Comparison of ENCODE assay signal across 8 mouse cellular contexts in the genomic region with DNA sequence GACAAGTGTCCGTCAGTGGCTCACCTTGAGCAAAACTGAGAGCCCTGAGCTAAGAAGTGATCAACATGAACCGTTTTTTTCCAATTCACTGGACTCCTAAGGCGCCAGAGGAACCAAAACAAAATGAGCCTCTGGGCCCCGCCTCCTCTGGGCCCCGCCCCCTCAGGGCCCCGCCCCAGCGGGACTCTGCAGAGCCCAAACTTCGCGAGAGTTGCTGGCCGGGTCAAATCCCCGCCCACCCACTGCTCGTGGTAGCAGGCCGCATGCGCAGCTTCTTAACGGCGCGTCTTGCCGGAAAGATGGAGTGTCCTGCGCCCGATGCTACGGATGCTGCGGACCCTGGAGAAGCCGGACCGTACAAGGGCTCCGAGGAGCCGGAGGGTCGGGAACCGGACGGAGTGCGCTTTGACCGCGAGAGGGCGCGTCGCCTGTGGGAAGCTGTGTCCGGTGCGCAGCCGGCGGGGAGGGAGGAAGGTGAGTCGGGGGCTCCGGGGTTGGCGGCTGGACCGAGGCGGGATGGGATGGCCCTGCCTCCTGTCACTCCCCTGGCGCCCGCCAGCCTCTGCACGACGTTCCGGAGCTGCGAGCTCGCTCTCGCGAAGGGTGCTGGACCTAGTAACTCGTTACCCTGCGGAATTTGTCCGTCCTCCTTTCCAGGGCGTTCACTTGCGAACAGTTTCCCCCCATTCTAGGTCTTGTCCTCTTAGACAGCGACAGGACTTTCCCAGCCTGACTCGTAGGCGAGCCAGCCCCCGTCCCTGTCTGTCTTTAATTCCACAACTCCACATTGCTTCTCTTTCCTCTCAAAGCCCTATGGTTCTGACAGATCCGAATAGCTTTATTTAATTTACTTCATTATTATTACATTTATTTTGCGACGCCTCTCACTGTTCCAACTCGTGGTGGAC. TPM values are rescaled to one million over a fixed set of nuclear protein-coding genes. Genes with fewer than 3 reads are reported as not detected.
DNase-seq lines count a peak whose midpoint lies in the region; ATAC-seq and TF ChIP-seq lines count a peak whose summit lies in the region.

Gene Zfp346 (plus strand): TSS at position 267 of the 908 bp plus-strand sequence.

- H3ac ChIP-seq in C2C12 (ENCODE audit: control insufficient read depth, insufficient read length, low read depth) (peak within 1 kb of the TSS; percentile 86), myocyte (ENCODE audit: control insufficient read depth, insufficient read length) (peak within 1 kb of the TSS; percentile 64)

- peak within 1 kb of the TSS; percentile 85 for H3K27ac ChIP-seq in heart, embryonic 11.5 days (ENCODE audit: low read depth, low read length)
- H3K27ac ChIP-seq in kidney, embryonic 16.5 days (ENCODE audit: low read length) = peak within 1 kb of the TSS; percentile 83
- H3K27ac ChIP-seq in liver, adult 2 months (replicated peaks; ENCODE audit: insufficient read depth, low read depth, low read length) = 0 out of 2 replicates have a peak within 1 kb of the TSS, but pooled peaks have one; percentile 32

- TF ChIP-seq POLR2A in brain, embryonic 14.5 days (IDR thresholded peaks at IDR 0.05; ENCODE audit: borderline replicate concordance, extremely low read depth, insufficient read depth, insufficient read length, poor library complexity, severe bottlenecking) = peak; percentile 81; the same call in 1 of the 2 replicates
- peak; percentile 78 for TF ChIP-seq POLR2A in liver, adult 2 months (IDR thresholded peaks at IDR 0.05; ENCODE audit: extremely low read depth, insufficient read depth, low read length)
- peak; percentile 95 for TF ChIP-seq POLR2A in myocyte (IDR thresholded peaks at IDR 0.05; ENCODE audit: insufficient read length, low read depth)

- H3K4me2 ChIP-seq in heart, embryonic 11.5 days = peak within 1 kb of the TSS; percentile 91
- peak within 1 kb of the TSS; percentile 78 for H3K4me2 ChIP-seq in kidney, embryonic 16.5 days (replicated peaks; ENCODE audit: low read depth, low read length)
- peak within 1 kb of the TSS; percentile 99 for H3K4me2 ChIP-seq in myocyte (ENCODE audit: low read depth)

- H3K27me3 ChIP-seq in C2C12 (ENCODE audit: control insufficient read depth, insufficient read depth, insufficient read length) = no peaks in the 10 kb centered on the region
- no peaks in the 10 kb centered on the region for H3K27me3 ChIP-seq in erythroblast, embryonic 14.5 days (ENCODE audit: control insufficient read depth)
- H3K27me3 ChIP-seq in heart, embryonic 11.5 days (ENCODE audit: control insufficient read depth, insufficient read depth, low read length) = no peaks in the 10 kb centered on the region
- H3K27me3 ChIP-seq in kidney, embryonic 16.5 days (ENCODE audit: insufficient read depth, low read length) = no peaks in the 10 kb centered on the region
- no peaks in the 10 kb centered on the region for H3K27me3 ChIP-seq in liver, adult 2 months (ENCODE audit: control insufficient read depth, insufficient read depth, low read length)
- H3K27me3 ChIP-seq in myocyte (ENCODE audit: control insufficient read depth, insufficient read depth, insufficient read length) = no peaks in the 10 kb centered on the region
- H3K27me3 ChIP-seq in splenic B cell, adult 2 months (ENCODE audit: control insufficient read depth, insufficient read depth, low read length, poor library complexity, severe bottlenecking) = no peaks in the 10 kb centered on the region

- H3K79me3 ChIP-seq in C2C12 (ENCODE audit: low read depth) = peaks cover 43% of the 10 kb centered on the region

- WGBS in heart, embryonic 11.5 days (ENCODE audit: insufficient replicate concordance) = under 1% methylated on average over 66 of the region's 66 CpGs
- WGBS in kidney, embryonic 16.5 days = under 1% methylated on average over 66 of the region's 66 CpGs
- WGBS in liver, adult 2 months = under 1% methylated on average over 66 of the region's 66 CpGs

- ATAC-seq in heart, embryonic 11.5 days (replicated peaks; ENCODE audit: insufficient number of reproducible peaks, low FRiP score, low TSS enrichment) = peak; percentile 92
- ATAC-seq in kidney, embryonic 16.5 days (ENCODE audit: low FRiP score, low TSS enrichment) = peak; percentile 93

- peaks cover 53% of the 10 kb centered on the region for H3K79me2 ChIP-seq in C2C12 (ENCODE audit: control insufficient read depth, insufficient read depth)
- peaks cover 4% of the 10 kb centered on the region; the same call in 1 of the 2 replicates for H3K79me2 ChIP-seq in liver, adult 2 months (ENCODE audit: control insufficient read depth, insufficient read depth, low read length)
- H3K79me2 ChIP-seq in myocyte (ENCODE audit: control insufficient read depth, insufficient read depth) = peaks cover 45% of the 10 kb centered on the region

- peaks cover 20% of the 10 kb centered on the region for H3K36me3 ChIP-seq in C2C12 (ENCODE audit: control insufficient read depth, insufficient read depth)
- H3K36me3 ChIP-seq in erythroblast, embryonic 14.5 days (ENCODE audit: control insufficient read depth) = peaks cover 35% of the 10 kb centered on the region
- peaks cover 3% of the 10 kb centered on the region; the same call in 1 of the 2 replicates for H3K36me3 ChIP-seq in heart, embryonic 11.5 days (ENCODE audit: control insufficient read depth, insufficient read depth, low read length)
- H3K36me3 ChIP-seq in kidney, embryonic 16.5 days (ENCODE audit: insufficient read depth, low read length) = peaks cover 10% of the 10 kb centered on the region
- no peaks in the 10 kb centered on the region for H3K36me3 ChIP-seq in liver, adult 2 months (ENCODE audit: control insufficient read depth, insufficient read depth, low read length)
- no peaks in the 10 kb centered on the region for H3K36me3 ChIP-seq in myocyte (ENCODE audit: control insufficient read depth, insufficient read depth)
- peaks cover 3% of the 10 kb centered on the region for H3K36me3 ChIP-seq in splenic B cell, adult 2 months (ENCODE audit: control insufficient read depth, insufficient read depth, low read length, poor library complexity, severe bottlenecking)

- peak within 1 kb of the TSS; percentile 80 for H3K4me3 ChIP-seq in C2C12 (ENCODE audit: insufficient read depth, poor library complexity, severe bottlenecking)
- H3K4me3 ChIP-seq in erythroblast, embryonic 14.5 days (replicated peaks) = peak within 1 kb of the TSS; percentile 74
- H3K4me3 ChIP-seq in heart, embryonic 11.5 days (ENCODE audit: low read depth, low read length) = peak within 1 kb of the TSS; percentile 77
- peak within 1 kb of the TSS; percentile 79 for H3K4me3 ChIP-seq in kidney, embryonic 16.5 days (ENCODE audit: low read length)
- H3K4me3 ChIP-seq in liver, adult 2 months (ENCODE audit: insufficient read depth, low read depth, low read length) = peak within 1 kb of the TSS; percentile 90
- H3K4me3 ChIP-seq in myocyte = peak within 1 kb of the TSS; percentile 92

- peak; percentile 98 for DNase-seq in brain, embryonic 14.5 days (ENCODE audit: low read depth)
- DNase-seq in liver, adult 2 months (ENCODE audit: extremely low read depth, low read depth, low spot score) = peak; percentile 84
- DNase-seq in splenic B cell, adult 2 months (ENCODE audit: low read depth, low spot score) = peak; percentile 98

- TF ChIP-seq CTCF in C2C12 (IDR thresholded peaks at IDR 0.05; ENCODE audit: control insufficient read depth, insufficient read depth, insufficient read length) = no peak
- peak; percentile 37; the same call in 1 of the 2 replicates for TF ChIP-seq CTCF in brain, embryonic 14.5 days (IDR thresholded peaks at IDR 0.05; ENCODE audit: borderline replicate concordance, extremely low read depth, insufficient read depth, insufficient read length)
- TF ChIP-seq CTCF in liver, adult 2 months (IDR thresholded peaks at IDR 0.05; ENCODE audit: low read depth, low read length) = 0 out of 2 replicates have a peak, but pooled peaks have one; percentile 16

- peak within 1 kb of the TSS; percentile 79 for H3K9ac ChIP-seq in heart, embryonic 11.5 days (ENCODE audit: low read depth, low read length)
- peak within 1 kb of the TSS; percentile 79 for H3K9ac ChIP-seq in kidney, embryonic 16.5 days (replicated peaks; ENCODE audit: low read length)
- H3K9ac ChIP-seq in liver, adult 2 months (ENCODE audit: low read depth, low read length) = peak within 1 kb of the TSS; percentile 81

- peaks cover 56% of the 10 kb centered on the region for H3K4me1 ChIP-seq in erythroblast, embryonic 14.5 days (ENCODE audit: control insufficient read depth)
- peaks cover 12% of the 10 kb centered on the region for H3K4me1 ChIP-seq in heart, embryonic 11.5 days (ENCODE audit: control insufficient read depth, insufficient read depth, low read length)
- peaks cover 6% of the 10 kb centered on the region for H3K4me1 ChIP-seq in kidney, embryonic 16.5 days (ENCODE audit: insufficient read depth, low read length)
- H3K4me1 ChIP-seq in liver, adult 2 months (ENCODE audit: control insufficient read depth, insufficient read depth, low read length) = peaks cover 5% of the 10 kb centered on the region

- peaks cover 7% of the 10 kb centered on the region for H3K9me3 ChIP-seq in erythroblast, embryonic 14.5 days (ENCODE audit: control insufficient read depth, low read length)
- H3K9me3 ChIP-seq in heart, embryonic 11.5 days (replicated peaks; ENCODE audit: control insufficient read depth, low read length) = no peaks in the 10 kb centered on the region
- no peaks in the 10 kb centered on the region for H3K9me3 ChIP-seq in kidney, embryonic 16.5 days (ENCODE audit: low read length)

TF ChIP-seq in C2C12, 6 proteins besides CTCF, POLR2A, EP300 and RAD21:
- TF ChIP-seq USF1 (IDR thresholded peaks at IDR 0.05; ENCODE audit: low read depth) (no peak), MYOG (IDR thresholded peaks at IDR 0.05; ENCODE audit: control insufficient read depth, extremely low read depth, insufficient read length) (no peak), MAX (IDR thresholded peaks at IDR 0.05) (peak; percentile 59)

TF ChIP-seq in myocyte, 11 proteins besides CTCF, POLR2A, EP300 and RAD21 (continues in another document):
- no peak for TF ChIP-seq MYOD1 (IDR thresholded peaks at IDR 0.05; ENCODE audit: control insufficient read depth in 1 of 3, insufficient read length in 2 of 3, low read depth in 2 of 3)
- no peak for TF ChIP-seq MYOG (IDR thresholded peaks at IDR 0.05; ENCODE audit: control insufficient read depth in 1 of 3, insufficient read depth in 1 of 3, insufficient read length in 2 of 3, low read depth in 2 of 3)
- no peak for TF ChIP-seq TCF3 (IDR thresholded peaks at IDR 0.05; ENCODE audit: insufficient read length, low read depth)
- TF ChIP-seq SRF (IDR thresholded peaks at IDR 0.05; ENCODE audit: control insufficient read depth, insufficient read length, low read depth) = no peak
- TF ChIP-seq E2F4 (IDR thresholded peaks at IDR 0.05; ENCODE audit: insufficient read depth) = no peak

RNA-seq across cellular contexts. Expression of gene Zfp346, which starts in this region (rescaled TPM):
- polyA plus RNA-seq in C2C12 (2012; fragmentation: generic; extraction: Trizol) (39.1 TPM), myocyte (2012; fragmentation: generic; extraction: Trizol) (64.0 TPM)
- 40.2 and 43.4 TPM in 2 replicates for polyA plus RNA-seq in brain, embryonic 14.5 days (2012; rRNA removed)
- polyA plus RNA-seq in erythroblast, embryonic 14.5 days (2012) = 0.61 and 0.84 TPM in 2 replicates
- 14.7 and 17.9 TPM in 2 replicates for polyA plus RNA-seq in heart, embryonic 11.5 days (2014; fragmentation: Nextera tagmentation; extraction: Ambion mirVana)
- 19.6 and 22.7 TPM in 2 replicates for polyA plus RNA-seq in kidney, embryonic 16.5 days (2015; fragmentation: Nextera tagmentation; extraction: Ambion mirVana)
- total RNA-seq in liver, adult 2 months (2014; rRNA removed) = 4.5 and 5.6 TPM in 2 replicates
- polyA plus RNA-seq in liver, adult 2 months (2012; rRNA removed) = 3.9 and 5.1 TPM in 2 replicates

Comparison
In these comparisons a context has a peak if more than half of its experiments do, and no peak if none do; other contexts are left out.
1. Peak in every context shown above with its lines: DNase-seq, ATAC-seq, H3K4me3 ChIP-seq and H3K27ac ChIP-seq.
2. H3K27ac ChIP-seq: peak in every context shown above with its lines; median percentile 85 in heart, embryonic 11.5 days; 83 in kidney, embryonic 16.5 days; 32 in liver, adult 2 months.